Mouse (Mus musculus) pancreas, adult 10 weeks (tissue): ENCODE data around the gene 1110065P20Rik. TPM values are rescaled to one million over a fixed set of nuclear protein-coding genes. Genes with fewer than 3 reads are reported as not detected.

ENCODE experiments used
- polyA plus RNA-seq: library from polyadenylated mRNA; stranded (reverse); fragments of 350-450 nt; fragmentation: Illumina TruSeq; extraction: RNeasy Lipid Tissue Mini Kit (QIAGEN cat#74804); gene quantifications from one replicate; pipeline ENCODE4 v1.2.3, GENCODE M21; 2015; ENCODE audit warnings: low read depth, low replicate concordance; ENCODE audit not compliant: insufficient read depth

The 1110065P20Rik gene
- polyA plus RNA-seq = 17.3 TPM

GRCm38 (mm10) chr4:124850933-124851658 lies at the start of gene 1110065P20Rik:
Gene 1110065P20Rik (minus strand): TSS chr4:124851196.

GRCm38 (mm10) chr4:124880599-124880998 lies 29.6 kb upstream of the 1110065P20Rik start, which contains the start of gene Epha10:
Gene Epha10 (plus strand): TSS chr4:124880899.

GRCm38 (mm10) chr4:124861283-124862188 lies 10.5 kb upstream of the 1110065P20Rik start, which contains the start of gene Maneal:
Gene Maneal (minus strand): TSS chr4:124862171.

GRCm38 (mm10) chr4:124850261-124850913 lies 609 bp downstream of the 1110065P20Rik start, which contains the start of gene Yrdc:
Gene Yrdc (plus strand): TSS chr4:124850679.

GRCm38 (mm10) chr4:124801552-124802308 lies 49.3 kb downstream of the 1110065P20Rik start, which contains the start of gene Mtf1:
Gene Mtf1 (plus strand): TSS chr4:124802104.

Other genes starting within 250 kb of the 1110065P20Rik start
- not detected for gene 3100002H09Rik, start 240.4 kb downstream of the 1110065P20Rik start, polyA plus RNA-seq
- not detected for gene Pou3f1, start 194.4 kb downstream of the 1110065P20Rik start, polyA plus RNA-seq
- gene Utp11, start 157.6 kb downstream of the 1110065P20Rik start, polyA plus RNA-seq = 6.6 TPM
- gene Fhl3, start 150.5 kb downstream of the 1110065P20Rik start, polyA plus RNA-seq = 0.83 TPM
- gene Sf3a3, start 136.4 kb downstream of the 1110065P20Rik start, polyA plus RNA-seq = 7.7 TPM
- gene Inpp5b, start 109.3 kb downstream of the 1110065P20Rik start, polyA plus RNA-seq = 16.0 TPM
- gene Mtf1, start 49.1 kb downstream of the 1110065P20Rik start, polyA plus RNA-seq = 3.5 TPM
- 19.0 TPM for gene Yrdc, start 517 bp downstream of the 1110065P20Rik start, polyA plus RNA-seq
- 0.30 TPM for gene Maneal, start 11.0 kb upstream of the 1110065P20Rik start, polyA plus RNA-seq
- not detected for gene Epha10, start 29.7 kb upstream of the 1110065P20Rik start, polyA plus RNA-seq
- gene 9930104L06Rik, start 85.9 kb upstream of the 1110065P20Rik start, polyA plus RNA-seq = 4.1 TPM
- gene Cdca8, start 88.1 kb upstream of the 1110065P20Rik start, polyA plus RNA-seq = not detected
- gene Rspo1, start 135.2 kb upstream of the 1110065P20Rik start, polyA plus RNA-seq = 15.5 TPM
- 20.4 TPM for gene Gnl2, start 165.4 kb upstream of the 1110065P20Rik start, polyA plus RNA-seq
- not detected for gene Dnali1, start 214.5 kb upstream of the 1110065P20Rik start, polyA plus RNA-seq
- gene Snip1, start 215.5 kb upstream of the 1110065P20Rik start, polyA plus RNA-seq = 3.8 TPM
- gene Meaf6, start 233.9 kb upstream of the 1110065P20Rik start, polyA plus RNA-seq = 5.4 TPM